In the genomic region with DNA sequence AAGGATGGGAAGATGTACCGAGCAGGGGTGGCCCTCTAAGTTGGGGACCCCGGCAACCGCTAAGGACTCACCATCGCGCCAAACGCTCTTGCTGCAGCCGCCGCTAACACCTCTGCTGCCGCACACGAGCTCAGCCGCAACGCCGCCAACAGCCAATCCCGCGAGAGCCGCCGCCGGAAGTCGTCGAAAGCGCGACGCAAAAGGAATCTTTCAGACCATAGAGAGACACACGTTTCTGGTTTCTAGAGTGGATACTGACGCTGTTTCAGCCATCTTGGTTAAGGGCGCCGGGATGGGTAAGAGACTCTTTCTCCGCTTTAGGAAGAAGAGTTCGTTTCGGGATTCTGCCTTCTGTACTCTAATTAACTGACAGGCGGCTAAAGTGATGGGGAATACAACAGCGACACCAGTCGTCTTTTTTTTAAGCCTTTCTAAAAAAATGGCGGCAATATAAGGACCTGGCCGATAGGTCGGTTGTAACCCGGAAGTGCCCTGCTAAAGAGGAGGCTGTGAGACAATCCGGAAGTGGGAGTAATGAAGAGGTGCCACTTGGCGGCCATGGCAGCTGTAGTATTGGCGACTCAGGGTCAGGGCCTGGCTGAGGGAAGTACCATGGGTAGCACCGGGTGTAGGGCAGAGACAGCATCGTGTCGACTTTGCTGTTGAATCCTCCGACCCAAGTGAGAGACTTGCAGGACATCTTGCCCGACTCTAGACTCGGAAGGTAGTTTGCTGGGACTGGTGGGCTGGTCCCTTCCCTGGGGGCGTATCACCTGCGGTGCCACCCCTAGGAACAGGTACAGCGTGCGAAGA, we compare ENCODE assay signal across 8 mouse cellular contexts. TPM values are rescaled to one million over a fixed set of nuclear protein-coding genes. Genes with fewer than 3 reads are reported as not detected.
DNase-seq lines count a peak whose midpoint lies in the region; ATAC-seq lines count a peak whose summit lies in the region.

TSS of gene Slc39a9 (plus strand) at position 191 of the 813 bp plus-strand sequence.
TSS of gene Erh (minus strand) at position 649 of the 813 bp plus-strand sequence.

- H3K9ac ChIP-seq in intestine, embryonic 14.5 days (ENCODE audit: low read length) = peak within 1 kb of the TSS; percentile 96

- H3K4me2 ChIP-seq in intestine, embryonic 14.5 days (ENCODE audit: low read length) = peak within 1 kb of the TSS; percentile 95

- H3K36me3 ChIP-seq in intestine, embryonic 14.5 days (ENCODE audit: control insufficient read depth, insufficient read depth, low read length) = peaks cover 37% of the 10 kb centered on the region

- H3K27me3 ChIP-seq in intestine, embryonic 14.5 days (replicated peaks; ENCODE audit: control insufficient read depth, insufficient read depth, low read length) = no peaks in the 10 kb centered on the region

- no peaks in the 10 kb centered on the region for H3K9me3 ChIP-seq in intestine, embryonic 14.5 days (ENCODE audit: control insufficient read depth, low read length)

- WGBS in intestine, embryonic 14.5 days = under 1% methylated on average over 50 of the region's 50 CpGs

- H3K4me1 ChIP-seq in intestine, embryonic 14.5 days (replicated peaks; ENCODE audit: control insufficient read depth, insufficient read depth, low read length) = peaks cover 24% of the 10 kb centered on the region

- H3K27ac ChIP-seq in intestine, embryonic 14.5 days (ENCODE audit: low read depth) = peak within 1 kb of the TSS; percentile 95

- intact Hi-C loops in left cerebral cortex, postnatal 14 days (cut with DNase I) = no loop called here

- peak within 1 kb of the TSS; percentile 94 for H3K4me3 ChIP-seq in intestine, embryonic 14.5 days (ENCODE audit: low read depth, low read length)

- DNase-seq in adrenal gland, adult 18-20 months (ENCODE audit: low spot score in 2 of 2) = peak; percentile 88 to 91
- DNase-seq in embryo, embryonic 11 days = peak; percentile 96
- peak; percentile 91 for DNase-seq in gastrocnemius, postnatal 25 days
- DNase-seq in intestine, embryonic 14.5 days (ENCODE audit: low spot score) = peak; percentile 96
- DNase-seq in left cerebral cortex, postnatal 14 days (ENCODE audit: low spot score in 2 of 2) = peak; percentile 94 to 96
- DNase-seq in mesoderm, embryonic 11.5 days (ENCODE audit: low read depth, low spot score) = peak; percentile 94
- DNase-seq in right cerebral cortex, postnatal 36 days (ENCODE audit: low spot score in 2 of 2) = peak; percentile 93 to 94
- DNase-seq in yolk sac, embryonic 10.5 days (ENCODE audit: low spot score) = peak; percentile 95

- ATAC-seq in intestine, embryonic 14.5 days (replicated peaks; ENCODE audit: low FRiP score, low TSS enrichment, low read depth) = peak; percentile 97

RNA-seq across cellular contexts. Expression of gene Slc39a9, which starts in this region (rescaled TPM):
- 10 to 100 TPM; 39.8 to 50.0 TPM for total RNA-seq in adrenal gland, adult 18-20 months (2021)
- 1 to 10 TPM; 7.6 to 8.5 TPM for total RNA-seq in gastrocnemius, postnatal 25 days (2021)
- polyA plus RNA-seq in intestine, embryonic 14.5 days (2014; fragmentation: Nextera tagmentation; extraction: Ambion mirVana) = 26.1 and 29.4 TPM in 2 replicates
- total RNA-seq in left cerebral cortex, postnatal 14 days (2021) = 10 to 100 TPM; 40.1 to 40.5 TPM

RNA-seq across cellular contexts. Expression of gene Erh, which starts in this region (rescaled TPM):
- 10 to 100 TPM; 41.4 to 54.2 TPM for total RNA-seq in adrenal gland, adult 18-20 months (2021)
- 10 to 100 TPM; 15.3 to 20.4 TPM for total RNA-seq in gastrocnemius, postnatal 25 days (2021)
- 316 and 325 TPM in 2 replicates for polyA plus RNA-seq in intestine, embryonic 14.5 days (2014; fragmentation: Nextera tagmentation; extraction: Ambion mirVana)
- 10 to 100 TPM; 46.8 to 53.1 TPM for total RNA-seq in left cerebral cortex, postnatal 14 days (2021)

Comparison
In these comparisons a context has a peak if more than half of its experiments do, and no peak if none do; other contexts are left out.
1. Peak in every context shown above with its lines: DNase-seq, ATAC-seq, H3K4me3 ChIP-seq and H3K27ac ChIP-seq.
2. RNA of gene Slc39a9 (total RNA-seq): 39.8 to 50.0 TPM in adrenal gland, adult 18-20 months and 40.1 to 40.5 TPM in left cerebral cortex, postnatal 14 days; 7.6 to 8.5 TPM in gastrocnemius, postnatal 25 days; every median in the first group is over 4 times any median in the second.